Mouse (Mus musculus) intestine, embryonic 14.5 days (tissue): ENCODE data around the gene Hpcal1. TPM values are rescaled to one million over a fixed set of nuclear protein-coding genes. Genes with fewer than 3 reads are reported as not detected.
A peak's percentile ranks its signal among the peaks of the same experiment; 100 is the strongest.
"Not testable (repeated sequence)": the region's sequence is repeated elsewhere in the genome, so short reads cannot be mapped to it uniquely, and the experiment has no call there.

ENCODE experiments used
- ATAC-seq: fragments of 200-750 bp; cut with Nextera tagmentation; replicated peaks from 2 replicates; pipeline ENCODE4 v1.8.0; 2017; ENCODE audit warnings: low read depth, moderate number of reproducible peaks, moderate TSS enrichment, moderate library complexity; ENCODE audit not compliant: low FRiP score, low TSS enrichment
- DNase-seq: peaks from one replicate; pipeline ENCODE4 v3.0.0-alpha.2; 2018; ENCODE audit warnings: low spot score
- H3K27ac ChIP-seq: fragments of 300-500 bp; sonication (generic); 2 replicates; pipeline ENCODE4 v1.5.1; 2014; ENCODE audit warnings: low read depth, mild to moderate bottlenecking, control low read depth
- H3K27me3 ChIP-seq: fragments of 300-500 bp; sonication (generic); replicated peaks from 2 replicates; pipeline ENCODE4 v1.6.1; 2014; ENCODE audit warnings: low read length, control low read depth; ENCODE audit not compliant: control insufficient read depth, insufficient read depth
- H3K36me3 ChIP-seq: fragments of 300-500 bp; sonication (generic); 2 replicates; pipeline ENCODE4 v1.6.1; 2014; ENCODE audit warnings: low read length, control low read depth; ENCODE audit not compliant: control insufficient read depth, insufficient read depth
- H3K4me1 ChIP-seq: fragments of 300-500 bp; sonication (generic); replicated peaks from 2 replicates; pipeline ENCODE4 v1.6.1; 2014; ENCODE audit warnings: low read length, control low read depth, mixed read lengths; ENCODE audit not compliant: control insufficient read depth, insufficient read depth
- H3K4me2 ChIP-seq: fragments of 300-500 bp; sonication (generic); 2 replicates; pipeline ENCODE4 v1.6.1; 2014; ENCODE audit warnings: low read length
- H3K4me3 ChIP-seq: fragments of 300-500 bp; sonication (generic); 2 replicates; pipeline ENCODE4 v1.5.1; 2014; ENCODE audit warnings: low read depth, low read length, control low read depth, mixed read lengths
- H3K9ac ChIP-seq: fragments of 300-500 bp; sonication (generic); 2 replicates; pipeline ENCODE4 v1.6.1; 2014; ENCODE audit warnings: mild to moderate bottlenecking, low read length
- H3K9me3 ChIP-seq: fragments of 300-500 bp; sonication (generic); 2 replicates; pipeline ENCODE4 v1.6.1; 2016; ENCODE audit warnings: low read length, control low read depth; ENCODE audit not compliant: control insufficient read depth
- WGBS: fragments of 180-500 bp; shearing (Covaris S2); extraction: QIAGEN DNeasy Blood & Tissue Kit; methylation state at CpG from one replicate; pipeline ENCODE4 v1.1.7; 2014; 5-methylcytosine and 5-hydroxymethylcytosine counted together
- polyA plus RNA-seq: library from polyadenylated mRNA; unstranded; fragments of >200 nt; fragmentation: Nextera tagmentation; extraction: Ambion mirVana; gene quantifications from 2 replicates; pipeline ENCODE4 v1.2.1, GENCODE M21; 2014

Hpcal1 gene
- polyA plus RNA-seq, 1 experiment from 2014 or later = 48.6 TPM

GRCm38 (mm10) chr12:17789486-17789885, 98.8 kb downstream of the Hpcal1 start:
- DNase-seq (no peak), ATAC-seq (no peak)
- Histone ChIP-seq H3K4me2 (no peak overlapping the region), H3K36me3 (0 out of 2 replicates have a peak, but pooled peaks cover 8% of the 10 kb centered on the region), H3K4me3 (no peak overlapping the region), H3K9ac (no peak overlapping the region), H3K4me1 (no peaks in the 10 kb centered on the region), H3K27me3 (no peaks in the 10 kb centered on the region), H3K27ac (no peak overlapping the region), H3K9me3 (no peaks in the 10 kb centered on the region)
- 57% methylated on average over 3 of the region's 3 CpGs for WGBS

DNA sequence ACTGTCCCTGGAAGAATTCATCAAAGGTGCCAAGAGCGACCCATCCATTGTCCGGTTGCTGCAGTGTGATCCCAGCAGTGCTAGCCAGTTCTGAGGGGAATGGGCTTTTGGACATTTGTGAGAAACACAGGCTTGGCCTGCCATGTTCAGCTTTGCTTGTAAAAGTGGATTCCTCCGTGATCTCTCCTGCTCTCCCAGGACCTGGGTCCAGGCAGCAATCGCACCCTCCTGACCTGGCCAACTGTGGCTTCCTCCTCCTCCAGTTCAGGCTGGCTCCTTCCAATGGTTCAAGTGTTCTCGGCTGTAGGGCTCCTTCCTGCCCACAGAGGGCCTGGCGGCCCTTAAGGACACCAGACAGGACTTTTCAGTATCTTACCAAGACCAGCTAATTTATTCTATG, 100.5 kb downstream of the Hpcal1 start:
- H3K27me3 ChIP-seq = no peaks in the 10 kb centered on the region
- no peaks in the 10 kb centered on the region for H3K4me1 ChIP-seq
- H3K27ac ChIP-seq = no peak overlapping the region
- no peaks in the 10 kb centered on the region for H3K9me3 ChIP-seq
- 85% methylated on average over 6 of the region's 6 CpGs for WGBS
- no peak for ATAC-seq
- no peak overlapping the region for H3K4me3 ChIP-seq
- DNase-seq = no peak
- no peak overlapping the region for H3K9ac ChIP-seq
- no peak overlapping the region for H3K4me2 ChIP-seq
- 0 out of 2 replicates have a peak, but pooled peaks cover 8% of the 10 kb centered on the region for H3K36me3 ChIP-seq

GRCm38 (mm10) chr12:17792756-17793155, 102.1 kb downstream of the Hpcal1 start:
- DNase-seq (no peak), ATAC-seq (no peak)
- 0 out of 2 replicates have a peak, but pooled peaks cover 4% of the 10 kb centered on the region for H3K36me3 ChIP-seq
- WGBS = 85% methylated on average over 1 of the region's 1 CpGs
- no peaks in the 10 kb centered on the region for H3K4me1 ChIP-seq
- H3K9ac ChIP-seq = no peak overlapping the region
- no peak overlapping the region for H3K27ac ChIP-seq
- no peak overlapping the region for H3K4me2 ChIP-seq
- H3K4me3 ChIP-seq = no peak overlapping the region
- H3K27me3 ChIP-seq = no peaks in the 10 kb centered on the region
- H3K9me3 ChIP-seq = no peaks in the 10 kb centered on the region

- ATAC-seq = no peak
- WGBS = 66% methylated on average over 3 of the region's 3 CpGs
- no peak overlapping the region for H3K9ac ChIP-seq
- H3K9me3 ChIP-seq = no peaks in the 10 kb centered on the region
- H3K27me3 ChIP-seq = no peaks in the 10 kb centered on the region
- no peak overlapping the region for H3K4me3 ChIP-seq
- 0 out of 2 replicates have a peak, but pooled peaks cover 4% of the 10 kb centered on the region for H3K36me3 ChIP-seq
- no peak overlapping the region for H3K4me2 ChIP-seq
- H3K4me1 ChIP-seq = no peaks in the 10 kb centered on the region
- H3K27ac ChIP-seq = no peak overlapping the region
- peak; percentile 77 for DNase-seq
These were observed 105.1 kb downstream of the Hpcal1 start for GRCm38 (mm10) chr12:17795660-17796278.

- H3K4me3 ChIP-seq, DNase-seq, H3K27me3 ChIP-seq, H3K9ac ChIP-seq, H3K36me3 ChIP-seq, H3K4me1 ChIP-seq, H3K9me3 ChIP-seq, ATAC-seq, H3K4me2 ChIP-seq, H3K27ac ChIP-seq: not testable (repeated sequence)
- 93% methylated on average over 11 of the region's 11 CpGs for WGBS
These were observed 107.6 kb downstream of the Hpcal1 start for GRCm38 (mm10) chr12:17798261-17798660.

GRCm38 (mm10) chr12:17808542-17808941, 117.9 kb downstream of the Hpcal1 start:
- Histone ChIP-seq H3K4me1 (no peaks in the 10 kb centered on the region), H3K27ac (no peak overlapping the region), H3K9ac (no peak overlapping the region), H3K4me2 (no peak overlapping the region), H3K9me3 (no peaks in the 10 kb centered on the region), H3K36me3 (no peaks in the 10 kb centered on the region), H3K4me3 (no peak overlapping the region), H3K27me3 (no peaks in the 10 kb centered on the region)
- ATAC-seq (no peak), DNase-seq (peak; percentile 71)
- 44% methylated on average over 2 of the region's 2 CpGs for WGBS

- 84% methylated on average over 1 of the region's 1 CpGs for WGBS
- H3K4me1 ChIP-seq, H3K4me3 ChIP-seq, H3K4me2 ChIP-seq, H3K27ac ChIP-seq, H3K9ac ChIP-seq, DNase-seq, H3K27me3 ChIP-seq, H3K36me3 ChIP-seq, ATAC-seq, H3K9me3 ChIP-seq: not testable (repeated sequence)
These were observed 144.6 kb downstream of the Hpcal1 start for GRCm38 (mm10) chr12:17835279-17835678.

Other genes with a start within 250 kb of the Hpcal1 start
- gene Odc1, start 146.1 kb upstream of the Hpcal1 start, polyA plus RNA-seq = 234 and 237 TPM in 2 replicates